Mouse (Mus musculus) thymus, adult 2 months (tissue): Measurements from ENCODE around the gene Mthfsl.
"Not testable (repeated sequence)": the region's sequence is repeated elsewhere in the genome, so short reads cannot be mapped to it uniquely, and the experiment has no call there.

Experiments
- CTCF ChIP-seq: fragments of 200-500 bp; IDR thresholded peaks from 2 replicates; pipeline ENCODE4 v1.5.1; 2012; ENCODE audit warnings: mild to moderate bottlenecking, control low read depth, low read length, moderate library complexity, borderline replicate concordance; ENCODE audit not compliant: control insufficient read depth, poor library complexity, insufficient read depth; ENCODE audit errors: extremely low read depth
- POLR2A ChIP-seq: fragments of 200-500 bp; IDR thresholded peaks from 2 replicates; pipeline ENCODE4 v1.6.1; 2012; ENCODE audit warnings: mild to moderate bottlenecking, low read length, control low read depth, moderate library complexity; ENCODE audit not compliant: control insufficient read depth, poor library complexity, insufficient read depth; ENCODE audit errors: extremely low read depth

- not testable (repeated sequence) for TF ChIP-seq POLR2A, CTCF
These were observed 28.8 kb downstream of the Mthfsl start for GRCm38 (mm10) chr9:88691307-88691706.
